Mouse (Mus musculus) bone marrow macrophage, adult 2 months (primary cell): ENCODE data around the gene Ncstn. TPM values are rescaled to one million over a fixed set of nuclear protein-coding genes. Genes with fewer than 3 reads are reported as not detected.

Source experiments
- H3K27ac ChIP-seq: 2 replicates; pipeline ENCODE4 v1.5.1; 2012; ENCODE audit warnings: low read depth, low read length; ENCODE audit not compliant: insufficient read depth
- H3K4me1 ChIP-seq: 2 replicates; pipeline ENCODE4 v1.6.1; 2012; ENCODE audit warnings: low read length; ENCODE audit not compliant: control insufficient read depth, insufficient read depth
- H3K4me3 ChIP-seq: 2 replicates; pipeline ENCODE4 v1.5.1; 2012; ENCODE audit warnings: mild to moderate bottlenecking, low read length, moderate library complexity; ENCODE audit not compliant: insufficient read depth
- CTCF ChIP-seq: IDR thresholded peaks from 2 replicates; pipeline ENCODE4 v1.5.1; 2012; ENCODE audit warnings: low read depth, mild to moderate bottlenecking, low read length, moderate library complexity
- POLR2A ChIP-seq: IDR thresholded peaks from 2 replicates; pipeline ENCODE4 v1.6.1; 2012; ENCODE audit warnings: mild to moderate bottlenecking, low read depth, low read length, borderline replicate concordance
- polyA plus RNA-seq: library from polyadenylated mRNA; stranded (reverse); fragments of >200 nt; gene quantifications from 2 replicates; pipeline ENCODE4 v1.2.4, GENCODE M21; 2012; ENCODE audit not compliant: missing spikeins, insufficient read depth, insufficient read length

Ncstn gene
- polyA plus RNA-seq, 1 experiment = 142 TPM

DNA sequence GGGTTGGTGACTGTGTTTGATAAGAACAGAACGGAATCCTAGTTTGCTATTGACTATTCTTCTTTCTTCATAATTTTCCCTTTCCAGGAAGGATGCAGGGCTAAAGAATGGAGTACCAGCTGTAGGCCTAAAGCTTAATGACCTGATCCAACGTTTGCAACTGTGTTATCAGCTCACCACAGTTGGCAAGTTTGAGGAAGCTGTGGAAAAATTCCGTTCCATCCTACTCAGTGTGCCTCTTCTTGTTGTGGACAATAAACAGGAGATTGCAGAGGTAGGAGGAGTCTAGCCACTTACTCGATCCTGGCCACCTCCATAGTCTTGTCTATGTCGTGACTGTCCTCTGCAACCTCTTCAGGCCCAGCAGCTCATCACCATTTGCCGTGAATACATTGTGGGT, 36.5 kb upstream of the Ncstn start:
- Histone ChIP-seq H3K4me1 (no peaks in the 10 kb centered on the region), H3K4me3 (no peak overlapping the region), H3K27ac (no peak overlapping the region)
- TF ChIP-seq POLR2A (no peak), CTCF (no peak)

DNA sequence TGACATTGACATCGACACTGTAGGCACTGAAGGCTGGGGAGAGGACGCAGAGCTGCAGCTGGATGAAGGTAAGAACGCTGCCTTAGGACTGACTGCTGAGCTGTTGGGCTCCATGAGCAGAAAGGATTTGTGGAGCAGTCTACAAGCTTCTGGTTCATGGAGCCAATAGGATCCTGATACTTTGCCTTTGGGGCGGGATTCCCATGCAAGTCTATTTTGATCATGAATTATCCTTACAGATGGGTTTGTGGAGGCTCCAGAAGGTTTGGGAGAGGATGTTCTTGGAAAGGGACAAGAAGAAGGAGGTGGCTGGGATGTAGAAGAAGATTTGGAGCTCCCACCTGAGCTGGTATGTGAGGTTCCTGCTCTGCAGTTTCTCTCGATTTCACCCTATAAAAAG, 34.4 kb upstream of the Ncstn start:
- no peak overlapping the region for H3K27ac ChIP-seq
- H3K4me3 ChIP-seq = no peak overlapping the region
- no peaks in the 10 kb centered on the region for H3K4me1 ChIP-seq
- no peak for TF ChIP-seq POLR2A
- TF ChIP-seq CTCF = no peak

DNA sequence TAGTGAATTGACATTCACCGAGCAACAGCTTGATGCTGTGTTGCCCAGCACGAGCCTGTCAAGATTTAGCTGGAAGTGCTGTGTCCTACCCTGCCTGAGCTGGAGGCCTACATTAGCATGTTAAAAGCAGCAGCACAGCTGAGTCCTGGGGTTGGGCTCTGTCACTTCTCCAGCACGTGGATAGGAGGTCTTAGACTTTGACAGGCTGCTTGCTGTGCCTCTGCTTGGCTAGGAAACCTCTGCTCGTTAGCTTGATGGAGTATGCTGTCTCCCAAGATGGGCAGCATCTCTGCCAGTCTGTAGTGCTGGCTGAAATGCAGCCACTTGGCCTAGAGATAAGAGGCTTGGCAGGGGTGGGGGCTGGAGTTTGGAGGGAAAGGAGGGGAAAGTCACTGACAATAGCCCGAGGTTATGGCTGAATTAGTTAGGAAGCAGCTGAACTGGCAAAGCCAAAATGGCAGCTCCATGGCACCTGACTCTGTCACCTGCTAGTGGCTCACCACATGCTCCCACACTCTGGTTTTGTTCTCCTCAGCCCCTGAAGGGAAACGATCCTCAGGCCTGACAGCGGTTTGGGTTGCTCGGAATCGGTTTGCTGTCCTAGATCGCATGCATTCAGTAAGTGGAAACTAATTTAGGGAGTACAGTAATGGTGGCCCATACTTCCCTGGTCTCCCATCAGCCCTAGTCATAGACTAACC, 25.3 kb upstream of the Ncstn start:
- H3K27ac ChIP-seq = no peak overlapping the region
- TF ChIP-seq CTCF (no peak), POLR2A (no peak)
- no peaks in the 10 kb centered on the region for H3K4me1 ChIP-seq
- no peak overlapping the region for H3K4me3 ChIP-seq

DNA sequence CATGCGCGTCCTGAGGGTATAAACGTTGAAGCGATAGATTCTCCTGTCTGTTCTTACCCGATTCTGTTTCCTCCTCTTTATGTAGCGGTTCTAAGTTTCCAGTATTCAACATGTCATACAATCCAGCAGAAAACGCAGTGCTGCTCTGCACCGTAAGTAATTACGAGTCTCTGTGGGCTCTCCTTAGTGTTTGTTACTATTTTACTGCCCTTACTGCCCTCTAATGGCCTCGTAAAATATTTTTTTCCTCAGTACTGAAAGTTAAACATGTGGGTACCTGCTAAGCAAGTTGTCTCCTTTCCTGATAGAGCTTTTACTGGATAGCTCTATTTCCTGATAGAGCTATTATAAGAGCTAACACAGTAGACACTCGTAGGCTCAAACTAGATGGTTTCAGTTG, 22.5 kb upstream of the Ncstn start:
- Histone ChIP-seq H3K27ac (no peak overlapping the region), H3K4me1 (no peaks in the 10 kb centered on the region), H3K4me3 (no peak overlapping the region)
- TF ChIP-seq POLR2A (no peak), CTCF (no peak)

DNA sequence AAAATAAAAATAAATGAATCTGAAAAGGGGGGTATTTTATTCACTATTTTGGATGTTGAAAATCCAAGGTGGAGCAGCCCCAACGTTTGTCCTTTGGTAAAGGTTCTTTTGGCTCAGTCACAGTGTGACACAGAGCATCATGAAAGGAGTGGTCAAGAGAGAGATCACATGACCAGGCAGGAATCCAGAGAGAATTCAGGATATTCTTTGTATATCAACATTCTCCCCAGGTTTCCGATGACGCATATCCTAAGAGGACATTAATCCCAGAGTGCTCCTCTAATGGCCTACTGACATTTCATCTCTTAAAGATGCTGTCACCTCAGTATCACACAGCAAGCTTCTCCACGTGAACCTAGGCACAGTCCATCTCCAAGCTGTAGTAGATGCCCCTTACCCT, 21.0 kb upstream of the Ncstn start:
- TF ChIP-seq POLR2A (no peak), CTCF (no peak)
- no peak overlapping the region for H3K27ac ChIP-seq

DNA sequence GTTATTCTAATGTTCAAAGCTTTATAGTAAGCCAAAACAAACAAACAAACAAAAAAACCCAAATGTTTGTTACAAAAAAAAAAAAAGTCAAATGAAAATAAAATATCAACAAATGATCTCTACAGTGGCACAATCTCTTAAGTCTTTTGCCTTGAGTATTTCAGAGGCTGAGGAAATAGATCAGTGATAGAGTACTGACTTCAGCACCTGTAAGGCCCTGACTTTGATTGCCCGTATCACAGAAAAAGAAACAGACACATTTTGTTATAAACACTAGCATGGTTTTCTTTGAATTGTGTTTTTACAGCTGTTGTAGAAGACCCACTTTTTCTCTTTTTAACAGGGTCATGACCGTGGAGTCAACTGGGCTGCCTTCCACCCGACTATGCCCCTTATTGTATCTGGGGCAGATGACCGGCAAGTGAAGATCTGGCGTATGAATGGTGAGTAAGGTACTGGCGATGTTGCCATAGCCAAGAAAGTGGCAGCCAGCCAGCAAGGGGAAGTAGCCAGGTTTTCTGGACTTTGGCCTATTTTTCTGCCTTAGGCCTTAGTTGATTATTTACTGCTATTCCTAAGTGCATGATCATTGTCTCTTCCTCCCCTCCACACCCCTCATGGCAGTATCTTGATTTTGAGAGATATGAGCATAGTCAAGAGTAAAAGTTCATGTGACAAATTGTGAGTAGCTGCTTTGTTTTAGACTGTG, 16.9 kb upstream of the Ncstn start:
- Histone ChIP-seq H3K4me1 (peaks cover 2% of the 10 kb centered on the region; the same call in 1 of the 2 replicates), H3K27ac (no peak overlapping the region), H3K4me3 (no peak overlapping the region)
- TF ChIP-seq POLR2A (no peak), CTCF (no peak)

More for the DNA sequence above, 21.0 kb upstream of the Ncstn start:
- Histone ChIP-seq H3K4me3 (no peak overlapping the region), H3K4me1 (no peaks in the 10 kb centered on the region)

DNA sequence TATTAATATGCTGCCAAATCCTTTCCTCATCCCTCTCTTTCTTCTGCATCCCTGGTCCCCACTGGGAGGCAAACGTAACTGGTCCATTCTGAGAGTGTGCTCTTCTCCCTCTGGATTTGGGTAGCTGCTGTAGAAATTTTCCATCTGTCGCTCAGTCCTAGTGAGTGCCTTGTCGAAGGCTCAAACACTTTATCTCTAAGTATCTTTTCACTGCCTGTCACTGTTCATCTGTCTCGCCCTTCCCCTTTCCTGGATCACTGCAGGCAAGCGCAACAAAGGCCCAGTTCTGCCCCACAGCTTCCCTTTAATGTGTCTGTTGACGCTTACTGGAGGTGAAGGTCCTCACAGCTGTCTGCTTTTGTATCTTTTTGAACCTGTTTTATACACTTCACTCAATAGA, 12.6 kb upstream of the Ncstn start:
- Histone ChIP-seq H3K4me1 (peaks cover 2% of the 10 kb centered on the region; the same call in 1 of the 2 replicates), H3K27ac (peak overlapping the region; percentile 60), H3K4me3 (no peak overlapping the region)
- TF ChIP-seq POLR2A (no peak), CTCF (no peak)

DNA sequence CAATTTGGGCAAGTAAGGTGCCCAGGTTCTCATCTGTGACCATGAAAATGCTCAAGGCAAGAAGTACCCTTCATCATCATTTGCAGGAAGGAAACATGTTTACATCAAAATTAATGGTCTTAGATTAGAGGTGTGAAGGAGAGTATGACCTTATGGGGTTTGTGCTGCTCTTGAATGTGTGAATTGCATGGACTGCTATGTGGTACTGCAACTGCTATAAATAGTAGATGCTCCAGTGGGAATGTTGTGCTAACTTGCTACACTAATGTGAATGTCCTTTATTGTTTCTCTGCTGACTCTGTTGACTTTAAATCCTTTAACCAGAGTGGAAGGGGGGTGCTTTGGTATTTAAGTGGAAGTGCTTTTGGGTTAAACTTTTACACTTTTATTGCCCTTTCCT, 11.7 kb upstream of the Ncstn start:
- TF ChIP-seq POLR2A = no peak
- no peak for TF ChIP-seq CTCF
- Histone ChIP-seq H3K4me3 (no peak overlapping the region), H3K27ac (no peak overlapping the region), H3K4me1 (peaks cover 2% of the 10 kb centered on the region; the same call in 1 of the 2 replicates)

DNA sequence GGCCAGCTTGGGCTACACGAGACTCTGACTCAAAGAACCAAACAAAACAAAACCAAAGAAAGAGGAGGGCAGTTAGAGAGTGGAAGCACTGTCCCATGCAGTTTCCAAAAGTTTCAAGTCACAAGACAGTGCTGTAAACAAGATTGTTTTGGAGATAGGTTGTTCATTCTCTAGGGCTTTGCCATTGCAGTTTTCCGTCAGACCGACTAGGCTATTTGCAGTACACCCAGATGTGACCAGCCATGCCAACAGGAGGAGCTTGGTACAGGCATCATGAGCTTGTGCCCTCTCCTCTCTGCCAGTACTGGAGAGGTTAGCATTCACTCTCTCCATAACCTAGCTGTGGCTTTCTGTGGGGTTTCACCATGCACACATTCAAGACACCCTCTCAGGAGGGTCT, 10.9 kb upstream of the Ncstn start:
- H3K4me1 ChIP-seq = peaks cover 2% of the 10 kb centered on the region; the same call in 1 of the 2 replicates
- no peak for TF ChIP-seq POLR2A
- TF ChIP-seq CTCF = no peak
- H3K27ac ChIP-seq = no peak overlapping the region
- no peak overlapping the region for H3K4me3 ChIP-seq

DNA sequence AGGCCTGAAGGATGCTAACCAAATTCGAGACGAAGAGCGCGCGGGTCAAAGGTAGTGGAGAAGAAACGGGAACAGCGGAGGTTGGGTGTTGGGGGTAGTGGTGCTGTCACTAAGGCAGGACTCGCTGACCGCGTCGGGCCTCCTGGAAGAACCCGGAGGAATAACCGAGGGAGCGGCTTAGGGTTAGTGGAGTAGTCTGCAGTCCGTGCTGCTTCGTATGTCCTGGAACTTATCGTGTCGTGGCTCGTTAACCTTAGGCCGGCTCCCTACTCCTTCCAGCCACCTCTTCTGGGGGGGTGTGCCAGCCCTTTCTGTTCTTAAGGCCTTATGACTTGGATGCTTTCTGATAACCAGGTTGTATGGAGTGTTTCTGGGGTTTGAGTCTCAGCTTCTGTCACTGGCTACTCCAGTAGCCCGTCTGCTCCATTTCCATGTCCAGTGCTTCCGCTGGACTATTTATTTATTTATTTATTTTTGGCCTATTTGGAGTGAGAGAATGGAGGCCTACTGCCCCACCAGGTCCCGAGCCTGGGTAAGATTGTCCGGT, 377 bp upstream of the Ncstn start:
- TF ChIP-seq POLR2A (no peak), CTCF (no peak)
- H3K4me1 ChIP-seq = peaks cover 13% of the 10 kb centered on the region
- H3K27ac ChIP-seq = peak overlapping the region; percentile 32
- H3K4me3 ChIP-seq = peak overlapping the region; percentile 79
